20 mouse cellular contexts compared by ENCODE assay signal in the genomic region with DNA sequence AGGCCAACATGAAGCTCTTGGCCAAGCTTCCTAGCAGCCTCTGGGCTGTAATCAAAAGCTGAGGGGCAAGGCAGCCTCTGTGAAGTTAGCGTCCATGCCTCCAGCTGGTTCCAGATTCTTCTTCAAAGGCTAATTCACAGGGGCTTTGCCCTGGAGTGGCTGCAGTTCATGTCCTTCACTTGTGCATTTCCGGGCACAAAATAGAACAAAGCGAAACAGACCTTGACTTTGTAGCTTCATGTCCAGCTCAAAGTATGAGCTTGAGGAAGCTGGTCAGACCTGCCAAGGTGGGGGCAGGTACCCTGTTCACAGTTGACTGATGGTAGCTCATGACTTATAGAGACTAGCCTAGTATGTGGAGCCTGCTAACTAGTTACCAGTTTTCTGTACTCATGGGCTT.
A peak's percentile ranks its signal among the peaks of the same experiment; 100 is the strongest.
DNase-seq lines count a peak whose midpoint lies in the region; ATAC-seq lines count a peak whose summit lies in the region.
"Had no signal": no experiment of that assay in that cellular context is flagged by ENCODE, and none has a peak within 500 bp of the region (broad histone marks: within the 10 kb centered on the region; RNA-seq: fewer than 3 reads in every experiment).

No protein-coding gene starts in this region.

- peak; percentile 51 for ATAC-seq in frontal cortex, adult (ENCODE audit: low TSS enrichment)
- ATAC-seq: activated CD4-positive, CD25-positive, alpha-beta regulatory T cell, adult 4 months; CD4-positive, CD25-positive, alpha-beta regulatory T cell, adult 4 months; forebrain, embryonic 13.5 days; forebrain, embryonic 15.5 days; forebrain, postnatal 0 days; Patski had no signal

- peak; percentile 34 to 64 for DNase-seq in adrenal gland, adult (ENCODE audit: inconsistent age in 2 of 2, low spot score in 1 of 2)
- DNase-seq in adrenal gland, adult 18-20 months (ENCODE audit: low spot score in 2 of 2) = no peak
- DNase-seq in adrenal gland, postnatal 14 days = peak; percentile 10
- DNase-seq in adrenal gland, adult 8-10 months = no peak
- DNase-seq in frontal cortex, adult 2 months (ENCODE audit: extremely low spot score in 1 of 2, low spot score in 1 of 2) = no peak
- peak; percentile 29 for DNase-seq in brain, adult 2 months (ENCODE audit: low read depth, low spot score)
- DNase-seq: B cell, adult 2 months; cerebellum, adult 11 months; cerebellum, adult 18-20 months; cerebellum, adult 8-10 months; cerebellum, adult 9-11 months; cerebellum, postnatal 14 days; cerebellum, postnatal 36 days; forebrain, postnatal 0 days had no signal

Comparison
In these comparisons a context has a peak if more than half of its experiments do, and no peak if none do; other contexts are left out.
1. DNase-seq: peak in adrenal gland, adult (2 of 2), adrenal gland, postnatal 14 days (single experiment) and brain, adult 2 months (single experiment); none in adrenal gland, adult 18-20 months (0 of 2), adrenal gland, adult 8-10 months (single experiment) and frontal cortex, adult 2 months (0 of 2).